Mouse (Mus musculus) macrophage (primary cell): ENCODE results near the gene Slc25a40. TPM values are rescaled to one million over a fixed set of nuclear protein-coding genes. Genes with fewer than 3 reads are reported as not detected.

Experiments
- H3K27ac ChIP-seq: fragments of 350-480 bp; formaldehyde crosslinking; 2 replicates; pipeline ENCODE4 v1.9.0; 2021
- H3K36me3 ChIP-seq: fragments of 350-480 bp; formaldehyde crosslinking; 2 replicates; pipeline ENCODE4 v1.9.0; 2021; ENCODE audit errors: inconsistent target
- H3K4me3 ChIP-seq: fragments of 350-480 bp; formaldehyde crosslinking; 2 replicates; pipeline ENCODE4 v1.9.0; 2021; ENCODE audit errors: inconsistent target
- H3K79me2 ChIP-seq: fragments of 350-480 bp; formaldehyde crosslinking; 2 replicates; pipeline ENCODE4 v1.9.0; 2021; ENCODE audit errors: inconsistent target
- WGBS: methylation state at CpG from one replicate; pipeline ENCODE4 v1.1.7; 2026; ENCODE audit warnings: inconsistent platforms; ENCODE audit not compliant: missing documents; 5-methylcytosine and 5-hydroxymethylcytosine counted together
- polyA plus RNA-seq: library from polyadenylated mRNA; stranded (reverse); fragments of 250-400 nt; gene quantifications from 3 replicates; pipeline ENCODE4 v1.2.4, GENCODE M21; 2018; ENCODE audit warnings: inconsistent platforms
- total RNA-seq, 78 experiments: library from RNA; depleted of rRNA; stranded (reverse); fragments of 250-400 nt; gene quantifications; 1 replicate in 9 of 78; 2 replicates in 24 of 78; 3 replicates in 43 of 78; 4 replicates in 2 of 78; pipeline ENCODE4 v1.2.4; 2018; ENCODE audit warnings: inconsistent platforms in 56 of 78

Gene Slc25a40
- 100 to 1,000 TPM in 1 of 26 experiments, 10 to 100 TPM in 22, 1 to 10 TPM in 3; 7.5 to 101 (median 43.3) TPM for total RNA-seq (2018; cell fraction: chromatin; rRNA removed)
- total RNA-seq (2018; cell fraction: cytosol; rRNA removed) = 10 to 100 TPM in 17 of 26 experiments, 1 to 10 TPM in 9; 5.4 to 15.3 (median 11.1) TPM
- total RNA-seq (2018; cell fraction: nucleus; rRNA removed) = 10 to 100 TPM in 21 of 26 experiments, 1 to 10 TPM in 5; 7.3 to 83.6 (median 25.2) TPM
- polyA plus RNA-seq = 9.5 to 13.2 TPM (median 10.7 TPM) in 3 replicates

- 1% methylated on average over 88 of the region's 93 CpGs for WGBS
- no peaks in the 10 kb centered on the region for H3K36me3 ChIP-seq
- H3K27ac ChIP-seq = peak within 1 kb of the TSS; percentile 66
- H3K4me3 ChIP-seq = peak within 1 kb of the TSS; percentile 62
- peaks cover 58% of the 10 kb centered on the region for H3K79me2 ChIP-seq
Measured at GRCm38 (mm10) chr5:8422157-8422931, at the start of gene Slc25a40, which contains the start of gene Dbf4. Gene Slc25a40 (plus strand): TSS chr5:8422850. Gene Dbf4 (minus strand): TSS chr5:8422716.

DNA sequence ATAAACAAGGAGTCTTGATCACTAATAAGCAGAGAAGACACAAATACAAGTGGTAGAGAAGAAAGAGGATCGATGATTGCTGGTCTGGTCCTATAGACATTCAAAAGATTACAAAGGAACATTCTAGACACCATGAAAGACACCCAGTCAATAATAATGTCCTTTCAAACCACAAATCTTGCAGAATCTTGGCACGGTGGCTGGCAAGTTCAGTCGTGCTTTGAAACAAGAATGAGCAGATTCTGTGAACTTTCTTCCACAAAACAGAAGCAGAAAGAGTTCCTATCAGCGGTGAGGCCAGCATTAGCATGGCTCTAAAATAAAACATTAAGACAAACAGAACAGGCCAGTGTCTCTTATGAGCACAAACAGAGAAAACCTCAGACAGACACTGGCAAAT is 49.2 kb upstream of the Slc25a40 start:
- no peak overlapping the region for H3K4me3 ChIP-seq
- no peak overlapping the region for H3K27ac ChIP-seq
- no peaks in the 10 kb centered on the region for H3K36me3 ChIP-seq
- H3K79me2 ChIP-seq = no peaks in the 10 kb centered on the region
- WGBS = 73% methylated on average over 4 of the region's 4 CpGs

GRCm38 (mm10) chr5:8374297-8374906 is 48.2 kb upstream of the Slc25a40 start:
- Histone ChIP-seq H3K79me2 (no peaks in the 10 kb centered on the region), H3K4me3 (no peak overlapping the region), H3K27ac (no peak overlapping the region), H3K36me3 (no peaks in the 10 kb centered on the region)
- 93% methylated on average over 5 of the region's 5 CpGs for WGBS

DNA sequence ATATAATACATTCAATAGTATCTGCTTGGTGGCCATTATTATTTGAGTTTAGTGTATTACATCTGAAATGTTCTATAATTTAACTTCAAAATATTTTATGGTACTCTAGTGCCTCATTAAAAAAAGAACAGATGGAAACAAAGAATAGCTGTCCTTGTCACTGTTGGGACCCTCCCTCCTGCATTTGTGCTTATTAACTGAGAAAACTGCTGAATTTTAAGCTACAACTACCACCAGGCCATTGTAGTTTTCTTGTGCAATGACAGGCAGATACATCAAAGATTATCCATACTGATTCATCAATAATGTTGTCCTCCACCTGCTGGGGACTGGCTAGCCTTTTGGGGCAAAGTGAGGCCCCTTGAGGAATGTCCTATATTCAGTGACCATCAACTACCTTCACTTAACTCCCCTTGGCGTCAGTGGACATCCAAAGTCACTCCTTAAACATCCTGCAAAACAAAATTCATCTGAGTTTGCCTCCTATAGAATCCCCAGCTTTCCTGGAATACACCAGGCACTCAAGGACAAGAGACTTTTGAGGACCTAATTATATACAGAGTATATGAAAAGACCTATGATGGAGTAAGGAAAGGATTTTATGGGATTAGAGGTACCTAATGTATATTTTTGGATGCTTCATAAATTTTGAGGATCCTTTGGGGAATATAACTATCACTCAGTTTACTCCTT is 28.6 kb upstream of the Slc25a40 start:
- no peak overlapping the region for H3K4me3 ChIP-seq
- H3K36me3 ChIP-seq = peaks cover 19% of the 10 kb centered on the region
- WGBS = 95% methylated on average over 1 of the region's 1 CpGs
- H3K27ac ChIP-seq = no peak overlapping the region
- H3K79me2 ChIP-seq = no peaks in the 10 kb centered on the region

- no peak overlapping the region for H3K4me3 ChIP-seq
- WGBS = 96% methylated on average over 13 of the region's 13 CpGs
- peaks cover 26% of the 10 kb centered on the region for H3K36me3 ChIP-seq
- no peaks in the 10 kb centered on the region for H3K79me2 ChIP-seq
- no peak overlapping the region for H3K27ac ChIP-seq
Measured at GRCm38 (mm10) chr5:8397587-8398249, 24.9 kb upstream of the Slc25a40 start.

GRCm38 (mm10) chr5:8408746-8409145 is 13.9 kb upstream of the Slc25a40 start:
- Histone ChIP-seq H3K36me3 (peaks cover 28% of the 10 kb centered on the region; the same call in 1 of the 2 replicates), H3K4me3 (no peak overlapping the region), H3K27ac (no peak overlapping the region), H3K79me2 (peaks cover 12% of the 10 kb centered on the region)
- WGBS = 96% methylated on average over 3 of the region's 4 CpGs

DNA sequence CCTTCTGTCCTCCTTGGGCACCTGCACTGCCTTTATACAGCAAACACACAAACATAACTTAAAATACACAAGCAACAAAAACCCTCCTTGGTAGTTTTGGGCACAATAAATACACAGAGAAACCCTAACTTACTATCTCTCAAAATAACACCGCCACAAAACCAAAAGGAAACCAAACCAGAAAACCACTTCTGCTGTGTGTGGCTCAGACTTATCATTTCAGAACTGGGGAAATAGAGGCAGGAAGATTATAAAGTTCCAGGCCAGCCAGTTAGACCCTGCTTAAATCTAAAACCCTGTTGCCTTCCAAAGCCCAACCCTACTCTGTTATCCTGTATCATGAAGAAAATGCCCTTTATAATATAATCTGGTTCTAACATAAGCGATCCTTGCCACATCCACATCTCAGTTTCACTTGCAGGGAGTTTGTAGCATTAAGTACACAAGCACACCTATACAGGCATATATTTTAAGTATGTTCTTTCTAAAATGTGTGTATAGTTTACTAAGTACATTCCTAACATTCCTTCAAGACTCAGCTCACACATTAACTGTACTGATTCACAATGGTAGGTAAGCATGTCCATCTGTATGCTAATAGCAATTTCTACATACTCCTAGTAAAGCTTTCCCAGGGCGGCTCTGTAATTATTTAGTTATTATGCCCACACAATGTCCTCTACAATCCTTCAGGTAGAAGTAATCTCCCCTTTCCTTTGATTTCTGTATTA is 5.8 kb upstream of the Slc25a40 start:
- 0 out of 2 replicates have a peak, but pooled peaks cover under 1% of the 10 kb centered on the region for H3K36me3 ChIP-seq
- H3K4me3 ChIP-seq = no peak overlapping the region
- peaks cover 86% of the 10 kb centered on the region for H3K79me2 ChIP-seq
- WGBS = 75% methylated on average over 3 of the region's 3 CpGs
- no peak overlapping the region for H3K27ac ChIP-seq

GRCm38 (mm10) chr5:8417443-8417842 is 5.2 kb upstream of the Slc25a40 start:
- no peak overlapping the region for H3K27ac ChIP-seq
- WGBS = 87% methylated on average over 1 of the region's 1 CpGs
- H3K36me3 ChIP-seq = no peaks in the 10 kb centered on the region
- H3K4me3 ChIP-seq = no peak overlapping the region
- peaks cover 88% of the 10 kb centered on the region for H3K79me2 ChIP-seq

DNA sequence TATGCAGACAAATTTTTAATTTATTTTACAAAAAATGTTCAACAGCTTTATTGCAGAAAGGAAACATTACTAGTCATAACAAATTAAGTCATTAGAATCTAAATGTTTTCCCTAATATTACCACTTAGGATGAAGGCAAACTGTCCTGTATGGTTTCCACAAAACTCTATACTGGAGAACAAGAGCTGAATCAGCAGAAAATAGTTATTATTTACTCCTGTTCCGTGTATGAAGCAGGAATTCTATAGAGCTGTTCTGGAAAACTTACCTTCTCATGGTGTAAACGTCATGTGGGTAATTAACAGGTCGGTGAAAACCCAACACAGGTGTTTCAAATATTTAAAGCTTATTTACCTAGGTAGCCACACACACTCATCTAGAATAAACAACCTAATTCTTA is 1.2 kb upstream of the Slc25a40 start:
- 44% methylated on average over 3 of the region's 3 CpGs for WGBS
- Histone ChIP-seq H3K36me3 (no peaks in the 10 kb centered on the region), H3K79me2 (peaks cover 66% of the 10 kb centered on the region), H3K27ac (peak overlapping the region; percentile 66), H3K4me3 (peak overlapping the region; percentile 57)

GRCm38 (mm10) chr5:8422932-8423928 is 580 bp downstream of the Slc25a40 start:
- Histone ChIP-seq H3K79me2 (peaks cover 55% of the 10 kb centered on the region), H3K4me3 (peak overlapping the region; percentile 62), H3K36me3 (no peaks in the 10 kb centered on the region), H3K27ac (0 out of 2 replicates have a peak overlapping the region, but pooled peaks have one; percentile 10)
- WGBS = 3% methylated on average over 30 of the region's 40 CpGs

GRCm38 (mm10) chr5:8424116-8424515 is 1.5 kb downstream of the Slc25a40 start:
- Histone ChIP-seq H3K27ac (no peak overlapping the region), H3K79me2 (peaks cover 46% of the 10 kb centered on the region), H3K4me3 (peak overlapping the region; percentile 62), H3K36me3 (no peaks in the 10 kb centered on the region)
- 65% methylated on average over 7 of the region's 7 CpGs for whole genome bisulfite sequencing

DNA sequence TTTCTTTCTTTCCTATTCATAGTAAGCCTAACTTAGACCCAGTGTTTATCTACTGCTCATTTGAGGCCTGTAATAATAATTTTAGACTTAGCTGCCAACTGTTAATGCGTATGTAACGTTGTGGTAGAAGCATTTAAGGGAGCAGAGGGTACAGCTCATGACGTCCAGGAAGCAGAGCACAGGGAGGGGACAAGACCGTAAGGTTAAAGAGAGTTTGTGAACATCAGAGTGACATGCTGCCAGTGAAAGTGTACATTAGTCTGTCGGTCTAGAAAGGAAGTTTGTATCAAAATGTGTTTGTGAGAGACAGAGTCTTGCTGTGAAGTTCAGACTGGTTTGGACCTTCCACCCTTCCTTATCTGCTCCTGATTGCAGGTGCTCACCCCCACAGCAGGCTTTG is 3.2 kb downstream of the Slc25a40 start:
- WGBS = 79% methylated on average over 5 of the region's 5 CpGs
- H3K27ac ChIP-seq = no peak overlapping the region
- peaks cover 29% of the 10 kb centered on the region for H3K79me2 ChIP-seq
- H3K4me3 ChIP-seq = no peak overlapping the region
- H3K36me3 ChIP-seq = no peaks in the 10 kb centered on the region
